Mouse (Mus musculus) ES-E14 (cell line): Measurements from ENCODE around the gene Cmtm6. TPM values are rescaled to one million over a fixed set of nuclear protein-coding genes. Genes with fewer than 3 reads are reported as not detected.

ENCODE experiments used
- DNase-seq: peaks from one replicate; pipeline ENCODE4 v3.0.0-alpha.2; 2013; ENCODE audit warnings: low read depth, low spot score
- H3K27ac ChIP-seq: 2 replicates; pipeline ENCODE4 v1.5.1; 2012; ENCODE audit warnings: low read depth, mild to moderate bottlenecking, low read length, moderate library complexity, mixed read lengths; ENCODE audit not compliant: poor library complexity, insufficient read depth, severe bottlenecking
- H3K36me3 ChIP-seq: 2 replicates; pipeline ENCODE4 v1.6.1; 2012; ENCODE audit warnings: mild to moderate bottlenecking, low read length, moderate library complexity, mixed read lengths; ENCODE audit not compliant: control insufficient read depth, poor library complexity, insufficient read depth, severe bottlenecking
- H3K4me1 ChIP-seq, 2 experiments: fragments of 150-350 bp in 1 of 2; sonication (generic) in 1 of 2; 2 replicates each; pipeline ENCODE4 v1.6.1; 2012; ENCODE audit warnings: low read length in 2 of 2, mild to moderate bottlenecking in 1 of 2, mixed read lengths in 1 of 2; ENCODE audit not compliant: control insufficient read depth in 2 of 2, insufficient read depth in 2 of 2, poor library complexity in 1 of 2
- H3K4me3 ChIP-seq, 2 experiments: fragments of 150-350 bp in 1 of 2; sonication (generic) in 1 of 2; 2 replicates each; pipeline ENCODE4 v1.5.1; 2012; ENCODE audit warnings: low read length in 2 of 2, low read depth in 1 of 2, mild to moderate bottlenecking in 1 of 2, mixed read lengths in 1 of 2; ENCODE audit not compliant: insufficient read depth in 1 of 2, poor library complexity in 1 of 2, severe bottlenecking in 1 of 2
- H3K9ac ChIP-seq: 2 replicates; pipeline ENCODE4 v1.6.1; 2012; ENCODE audit warnings: low read depth, mild to moderate bottlenecking, low read length, mixed read lengths; ENCODE audit not compliant: poor library complexity, insufficient read depth, severe bottlenecking
- H3K9me3 ChIP-seq: fragments of 150-350 bp; sonication (generic); 2 replicates; pipeline ENCODE4 v1.6.1; 2012; ENCODE audit warnings: low read depth, mild to moderate bottlenecking, low read length; ENCODE audit not compliant: control insufficient read depth, insufficient read depth
- CHD2 ChIP-seq: IDR thresholded peaks from 2 replicates; pipeline ENCODE4 v1.6.1; 2014; ENCODE audit warnings: mild to moderate bottlenecking, low read depth, low read length, inconsistent platforms
- HCFC1 ChIP-seq: IDR thresholded peaks from 2 replicates; pipeline ENCODE4 v1.6.1; 2012; ENCODE audit warnings: low read length, inconsistent platforms, borderline replicate concordance; ENCODE audit not compliant: insufficient read depth
- MAFK ChIP-seq: IDR thresholded peaks from 2 replicates; pipeline ENCODE4 v1.6.1; 2014; ENCODE audit warnings: mild to moderate bottlenecking, low read depth, low read length, inconsistent platforms; ENCODE audit not compliant: insufficient read depth
- ZC3H11A ChIP-seq: IDR thresholded peaks from 2 replicates; pipeline ENCODE4 v1.6.1; 2012; ENCODE audit warnings: low read depth, mild to moderate bottlenecking, inconsistent platforms, low read length, borderline replicate concordance
- ZNF384 ChIP-seq: IDR thresholded peaks from 2 replicates; pipeline ENCODE4 v1.6.1; 2012; ENCODE audit warnings: low read depth, low read length, inconsistent platforms
- in situ Hi-C, 2 experiments: fragments of 600-800 bp; cut with MboI; formaldehyde crosslinking; loops; one replicate each; pipeline ENCODE4 v1.15.1; 2025; ENCODE audit warnings: low sequenced_read_pairs in 2 of 2, inconsistent platforms in 1 of 2; ENCODE audit not compliant: unreplicated experiment in 2 of 2
- total RNA-seq: library from RNA; depleted of rRNA; stranded (reverse); fragments of 300-350 nt; gene quantifications from 2 replicates; pipeline ENCODE4 v1.2.3, GENCODE M21; 2012

Gene Cmtm6
- total RNA-seq, 1 experiment = 74.4 TPM

DNA sequence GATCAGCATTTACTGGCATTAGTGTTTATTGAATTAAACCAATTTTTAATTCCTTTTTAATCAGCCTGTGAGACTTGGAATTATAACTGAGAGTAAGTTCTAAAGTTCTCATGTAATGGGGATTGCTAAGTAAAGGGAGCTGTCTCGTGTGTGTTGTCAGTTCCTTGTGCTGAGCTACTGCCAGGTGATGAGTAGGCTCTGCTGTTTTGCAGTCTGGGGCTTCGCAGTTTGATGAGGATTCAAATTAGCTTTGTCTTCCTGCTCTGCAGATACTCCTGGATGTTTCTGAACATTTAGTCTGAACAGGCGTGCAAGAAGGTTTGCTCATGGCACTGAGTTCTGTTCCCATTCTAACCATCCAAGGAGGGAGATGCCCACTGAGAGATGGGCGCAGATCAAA lies 33.8 kb upstream of the Cmtm6 start:
- H3K4me3 ChIP-seq = no peak overlapping the region
- H3K9ac ChIP-seq = no peak overlapping the region
- in situ Hi-C loops = no loop called here
- H3K9me3 ChIP-seq = no peaks in the 10 kb centered on the region
- TF ChIP-seq CHD2 (no peak), ZC3H11A (no peak), MAFK (no peak), ZNF384 (no peak)
- H3K36me3 ChIP-seq = peaks cover 12% of the 10 kb centered on the region; the same call in 1 of the 2 replicates
- H3K27ac ChIP-seq = no peak overlapping the region
- no peak for DNase-seq
- peaks cover 3 to 7% of the 10 kb centered on the region in 2 experiments; a peak in 2 of 4 replicates for H3K4me1 ChIP-seq

DNA sequence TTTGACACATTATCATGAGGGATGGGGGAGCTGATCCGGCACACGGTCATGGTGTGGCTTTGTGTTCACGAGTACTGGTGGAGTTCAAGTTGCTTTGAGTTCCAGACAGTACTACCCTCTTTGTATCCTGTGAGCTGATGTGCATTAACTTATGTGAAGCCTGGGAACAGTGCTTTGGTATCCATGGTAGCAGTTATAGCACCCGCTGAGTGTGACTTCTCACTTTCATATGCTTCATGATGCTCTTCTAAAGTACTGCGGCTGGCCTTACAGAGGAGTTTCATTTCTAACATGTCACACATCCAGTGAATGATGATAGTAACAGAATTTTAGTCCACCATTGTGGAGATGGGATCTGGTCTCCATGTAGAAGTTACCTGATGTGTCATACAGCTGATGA lies 33.0 kb upstream of the Cmtm6 start:
- Histone ChIP-seq H3K4me3 (no peak overlapping the region), H3K9ac (no peak overlapping the region), H3K9me3 (no peaks in the 10 kb centered on the region), H3K4me1 (peaks cover 3 to 7% of the 10 kb centered on the region in 2 experiments; a peak in 2 of 4 replicates), H3K36me3 (peaks cover 6% of the 10 kb centered on the region; the same call in 1 of the 2 replicates), H3K27ac (no peak overlapping the region)
- no peak for DNase-seq
- in situ Hi-C loops = no loop called here
- no peak for TF ChIP-seq CHD2
- no peak for TF ChIP-seq ZC3H11A
- no peak for TF ChIP-seq HCFC1
- TF ChIP-seq ZNF384 = no peak
- no peak for TF ChIP-seq MAFK

DNA sequence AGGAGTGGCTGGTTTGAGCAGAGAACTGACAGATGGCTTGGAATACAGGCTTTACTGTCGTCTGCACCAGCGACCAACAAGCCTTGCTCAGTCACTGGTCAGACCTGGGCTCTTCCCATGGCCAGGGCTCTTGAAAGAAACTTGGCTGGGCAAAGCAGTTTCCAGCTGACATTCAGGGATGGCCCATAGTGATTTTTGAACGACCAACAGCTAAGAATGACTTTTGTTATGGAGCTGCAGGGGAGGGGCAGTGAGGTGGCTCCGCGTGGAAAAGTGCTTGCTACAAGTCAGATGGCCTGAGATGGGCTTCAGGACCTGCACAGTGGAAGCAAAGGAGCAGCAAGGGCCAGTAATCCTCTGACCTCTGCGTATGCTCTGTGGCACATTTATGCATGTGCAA lies 31.7 kb upstream of the Cmtm6 start:
- Histone ChIP-seq H3K9me3 (no peaks in the 10 kb centered on the region), H3K4me3 (no peak overlapping the region), H3K4me1 (peaks cover 3 to 7% of the 10 kb centered on the region in 2 experiments; a peak in 2 of 4 replicates), H3K36me3 (peaks cover 8% of the 10 kb centered on the region; the same call in 1 of the 2 replicates), H3K9ac (no peak overlapping the region), H3K27ac (no peak overlapping the region)
- DNase-seq = no peak
- TF ChIP-seq HCFC1 (no peak), CHD2 (no peak), ZNF384 (no peak), ZC3H11A (no peak), MAFK (no peak)
- in situ Hi-C loops = no loop called here

DNA sequence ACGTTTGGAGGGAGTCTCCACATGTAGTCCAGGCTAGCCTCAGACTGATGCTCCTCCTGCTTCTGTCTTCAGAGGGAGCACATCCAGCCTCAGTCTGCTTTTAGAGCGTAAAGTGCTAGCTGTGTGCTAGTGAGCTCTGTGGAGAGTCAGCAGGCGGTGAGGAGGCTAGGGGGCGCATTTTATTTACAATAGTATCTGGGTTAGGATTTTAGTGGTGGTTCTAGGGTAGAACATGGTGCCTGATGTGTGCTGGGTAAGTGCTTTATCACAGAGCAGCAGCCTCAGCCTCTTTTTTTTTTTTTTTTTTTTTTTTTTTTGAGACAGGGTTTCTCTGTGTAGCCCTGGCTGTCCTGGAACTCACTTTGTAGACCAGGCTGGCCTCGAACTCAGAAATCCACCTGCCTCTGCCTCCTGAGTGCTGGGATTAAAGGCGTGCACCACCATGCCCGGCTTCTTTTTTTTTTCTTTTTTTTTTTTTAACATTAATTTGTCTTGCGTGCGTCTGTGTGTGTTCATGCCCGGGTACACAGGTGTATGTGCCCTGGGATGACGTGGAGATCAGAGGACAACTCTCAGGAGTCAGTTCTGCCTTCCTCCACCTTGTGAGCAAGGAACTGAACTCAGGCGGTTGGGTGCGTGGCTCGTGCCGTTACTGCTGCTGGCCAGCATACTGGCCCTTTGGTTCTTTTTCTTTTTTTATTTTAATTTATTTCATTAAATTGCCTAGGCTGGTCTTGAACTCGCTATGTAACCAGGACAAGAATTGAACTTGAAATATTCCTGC lies 30.8 kb upstream of the Cmtm6 start:
- H3K4me1 ChIP-seq = peaks cover 3 to 4% of the 10 kb centered on the region in 2 experiments; a peak in 2 of 4 replicates
- no peak for DNase-seq
- in situ Hi-C loops = no loop called here
- no peaks in the 10 kb centered on the region for H3K9me3 ChIP-seq
- H3K9ac ChIP-seq = no peak overlapping the region
- no peak overlapping the region for H3K4me3 ChIP-seq
- H3K27ac ChIP-seq = no peak overlapping the region; the same call in 1 of the 2 replicates
- TF ChIP-seq ZNF384 = peak; percentile 47; the same call in 1 of the 2 replicates
- no peak for TF ChIP-seq HCFC1
- peaks cover 5% of the 10 kb centered on the region; the same call in 1 of the 2 replicates for H3K36me3 ChIP-seq

DNA sequence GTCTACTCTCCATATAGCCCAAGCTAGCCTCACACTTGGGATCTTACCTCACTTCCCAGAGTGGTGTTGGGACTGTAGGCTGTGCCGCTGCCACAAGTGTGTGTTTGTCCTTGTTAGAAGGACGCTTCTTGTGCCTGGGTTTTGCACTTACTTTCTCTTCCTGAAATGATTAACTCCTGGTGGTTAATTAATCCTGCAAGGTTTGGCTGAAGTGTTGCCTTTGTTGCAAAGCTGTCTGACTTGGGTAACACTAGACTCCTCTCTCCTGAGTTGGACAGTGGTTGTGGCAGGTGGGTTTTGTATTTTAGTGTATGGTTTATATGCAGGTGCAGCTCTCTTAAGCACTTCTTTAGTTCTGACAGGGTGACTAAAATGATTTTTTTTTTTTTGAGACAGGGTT lies 29.9 kb upstream of the Cmtm6 start:
- in situ Hi-C loops = no loop called here
- no peak overlapping the region for H3K27ac ChIP-seq
- DNase-seq = no peak
- peaks cover 3 to 4% of the 10 kb centered on the region in 2 experiments; a peak in 2 of 4 replicates for H3K4me1 ChIP-seq
- no peak for TF ChIP-seq ZNF384
- H3K9ac ChIP-seq = no peak overlapping the region
- H3K9me3 ChIP-seq = no peaks in the 10 kb centered on the region
- H3K4me3 ChIP-seq = no peak overlapping the region
- H3K36me3 ChIP-seq = peaks cover 7% of the 10 kb centered on the region
